7 mouse cellular contexts compared by ENCODE assay signal in genomic region chr3:88500655-88501365, GRCm38 (mm10). TPM values are rescaled to one million over a fixed set of nuclear protein-coding genes. Genes with fewer than 3 reads are reported as not detected.
DNase-seq lines count a peak whose midpoint lies in the region; ATAC-seq and TF ChIP-seq lines count a peak whose summit lies in the region.

No protein-coding gene starts in this region.

- no peaks in the 10 kb centered on the region for H3K36me3 ChIP-seq in lung, embryonic 16.5 days (ENCODE audit: control insufficient read depth, insufficient read depth, low read length)
- H3K36me3 ChIP-seq in kidney, embryonic 16.5 days (ENCODE audit: insufficient read depth, low read length) = no peaks in the 10 kb centered on the region
- H3K36me3 ChIP-seq in stomach, embryonic 14.5 days (ENCODE audit: control insufficient read depth, insufficient read depth, low read length) = peaks cover 3% of the 10 kb centered on the region; the same call in 1 of the 2 replicates

- 39% methylated on average over 4 of the region's 4 CpGs for WGBS in lung, embryonic 16.5 days
- WGBS in kidney, embryonic 16.5 days = 45% methylated on average over 4 of the region's 4 CpGs
- 54% methylated on average over 4 of the region's 4 CpGs for WGBS in stomach, embryonic 14.5 days

- H3K27ac ChIP-seq in lung, embryonic 16.5 days (ENCODE audit: low read length) = no peak overlapping the region
- peak overlapping the region; percentile 63 for H3K27ac ChIP-seq in embryonic fibroblast, embryonic 13.5 days (ENCODE audit: insufficient read depth, low read length)
- H3K27ac ChIP-seq in kidney, embryonic 16.5 days (ENCODE audit: low read length) = peak overlapping the region; percentile 79; the same call in 1 of the 2 replicates
- no peak overlapping the region for H3K27ac ChIP-seq in stomach, embryonic 14.5 days (ENCODE audit: low read length)

- no peak for DNase-seq in lung, postnatal 14 days
- DNase-seq in layer of hippocampus, postnatal 36 days = no peak

- peak overlapping the region; percentile 98 for H3K4me2 ChIP-seq in lung, embryonic 16.5 days (ENCODE audit: low read depth, low read length)
- H3K4me2 ChIP-seq in kidney, embryonic 16.5 days (replicated peaks; ENCODE audit: low read depth, low read length) = peak overlapping the region; percentile 96
- peak overlapping the region; percentile 99 for H3K4me2 ChIP-seq in stomach, embryonic 14.5 days (replicated peaks; ENCODE audit: low read depth, low read length)

- ATAC-seq in lung, embryonic 16.5 days (ENCODE audit: low read depth) = no peak
- 0 out of 2 replicates have a peak, but pooled peaks have one; percentile 5 for ATAC-seq in kidney, embryonic 16.5 days (ENCODE audit: low FRiP score, low TSS enrichment)
- ATAC-seq in stomach, embryonic 14.5 days (ENCODE audit: insufficient number of reproducible peaks, insufficient read depth, low FRiP score, low read depth) = no peak
- ATAC-seq in megakaryocyte-erythroid progenitor cell, adult 5-6 weeks (replicated peaks; ENCODE audit: low FRiP score, low TSS enrichment, poor library complexity, severe bottlenecking) = no peak

- TF ChIP-seq CTCF in embryonic fibroblast, embryonic 13.5 days (IDR thresholded peaks at IDR 0.05; ENCODE audit: borderline replicate concordance, insufficient read depth, low read length) = no peak

- no peak overlapping the region for H3K9ac ChIP-seq in lung, embryonic 16.5 days (ENCODE audit: low read length)
- peak overlapping the region; percentile 78 for H3K9ac ChIP-seq in kidney, embryonic 16.5 days (replicated peaks; ENCODE audit: low read length)
- H3K9ac ChIP-seq in stomach, embryonic 14.5 days (replicated peaks; ENCODE audit: low read depth, low read length) = no peak overlapping the region

- H3K4me3 ChIP-seq in lung, embryonic 16.5 days (ENCODE audit: low read length) = peak overlapping the region; percentile 82
- H3K4me3 ChIP-seq in embryonic fibroblast, embryonic 13.5 days (ENCODE audit: insufficient read depth, low read length) = peak overlapping the region; percentile 82
- peak overlapping the region; percentile 72; the same call in 1 of the 2 replicates for H3K4me3 ChIP-seq in kidney, embryonic 16.5 days (ENCODE audit: low read length)
- peak overlapping the region; percentile 0; the same call in 1 of the 2 replicates for H3K4me3 ChIP-seq in stomach, embryonic 14.5 days (ENCODE audit: low read depth, low read length)

- H3K27me3 ChIP-seq in lung, embryonic 16.5 days (ENCODE audit: control insufficient read depth, insufficient read depth, low read depth, low read length) = no peaks in the 10 kb centered on the region
- no peaks in the 10 kb centered on the region for H3K27me3 ChIP-seq in kidney, embryonic 16.5 days (ENCODE audit: insufficient read depth, low read length)
- no peaks in the 10 kb centered on the region for H3K27me3 ChIP-seq in stomach, embryonic 14.5 days (ENCODE audit: control insufficient read depth, insufficient read depth, low read length)

- no peaks in the 10 kb centered on the region for H3K9me3 ChIP-seq in lung, embryonic 16.5 days (ENCODE audit: control insufficient read depth, low read length)
- H3K9me3 ChIP-seq in kidney, embryonic 16.5 days (ENCODE audit: low read length) = no peaks in the 10 kb centered on the region
- H3K9me3 ChIP-seq in stomach, embryonic 14.5 days (ENCODE audit: control insufficient read depth, low read depth, low read length) = no peaks in the 10 kb centered on the region

- peaks cover 28% of the 10 kb centered on the region for H3K4me1 ChIP-seq in lung, embryonic 16.5 days (replicated peaks; ENCODE audit: control insufficient read depth, insufficient read depth, low read length)
- peaks cover 30% of the 10 kb centered on the region for H3K4me1 ChIP-seq in embryonic fibroblast, embryonic 13.5 days (ENCODE audit: control insufficient read depth, insufficient read depth, low read length)
- H3K4me1 ChIP-seq in kidney, embryonic 16.5 days (ENCODE audit: insufficient read depth, low read length) = peaks cover 46% of the 10 kb centered on the region
- H3K4me1 ChIP-seq in stomach, embryonic 14.5 days (ENCODE audit: control insufficient read depth, insufficient read depth, low read length) = peaks cover 22% of the 10 kb centered on the region; the same call in 1 of the 2 replicates

- TF ChIP-seq POLR2A in embryonic fibroblast, embryonic 13.5 days (IDR thresholded peaks at IDR 0.05; ENCODE audit: low read depth, low read length) = 0 out of 2 replicates have a peak, but pooled peaks have one; percentile 22

RNA-seq across cellular contexts. Expression of gene Lmna, which starts 8.9 kb away (rescaled TPM):
- 148 and 150 TPM in 2 replicates for polyA plus RNA-seq in lung, embryonic 16.5 days (2015; fragmentation: Nextera tagmentation; extraction: Ambion mirVana)
- 401 and 426 TPM in 2 replicates for polyA plus RNA-seq in embryonic fibroblast, embryonic 13.5 days (2011; ENCODE audit: insufficient read length, low read depth, missing spikeins)
- polyA plus RNA-seq in kidney, embryonic 16.5 days (2015; fragmentation: Nextera tagmentation; extraction: Ambion mirVana) = 89.9 and 100 TPM in 2 replicates
- 128 and 148 TPM in 2 replicates for polyA plus RNA-seq in stomach, embryonic 14.5 days (2014; fragmentation: Nextera tagmentation; extraction: Ambion mirVana)
- 43.0 and 61.7 TPM in 2 replicates for total RNA-seq in megakaryocyte-erythroid progenitor cell, adult 5-6 weeks (2014; fragmentation: Nextera tagmentation)
- 49.4 and 66.7 TPM in 2 replicates for total RNA-seq in megakaryocyte-erythroid progenitor cell, adult 5-6 weeks (2017)
- total RNA-seq in layer of hippocampus, postnatal 36 days (2021) = 10 to 100 TPM; 32.6 to 34.3 TPM

RNA-seq across cellular contexts. Expression of gene Mex3a, which starts 31.4 kb away (rescaled TPM):
- polyA plus RNA-seq in lung, embryonic 16.5 days (2015; fragmentation: Nextera tagmentation; extraction: Ambion mirVana) = 13.1 and 13.5 TPM in 2 replicates
- polyA plus RNA-seq in embryonic fibroblast, embryonic 13.5 days (2011; ENCODE audit: insufficient read length, low read depth, missing spikeins) = 25.7 and 33.6 TPM in 2 replicates
- polyA plus RNA-seq in kidney, embryonic 16.5 days (2015; fragmentation: Nextera tagmentation; extraction: Ambion mirVana) = 18.6 and 20.7 TPM in 2 replicates
- 25.2 and 26.3 TPM in 2 replicates for polyA plus RNA-seq in stomach, embryonic 14.5 days (2014; fragmentation: Nextera tagmentation; extraction: Ambion mirVana)
- total RNA-seq in megakaryocyte-erythroid progenitor cell, adult 5-6 weeks (2014; fragmentation: Nextera tagmentation) = 5.4 and 5.6 TPM in 2 replicates
- total RNA-seq in megakaryocyte-erythroid progenitor cell, adult 5-6 weeks (2017) = 3.3 and 7.8 TPM in 2 replicates
- 1 to 10 TPM; 4.0 to 4.4 TPM for total RNA-seq in layer of hippocampus, postnatal 36 days (2021)

RNA-seq across cellular contexts. Expression of gene Sema4a, which starts 39.8 kb away (rescaled TPM):
- 6.3 TPM in 2 replicates for polyA plus RNA-seq in lung, embryonic 16.5 days (2015; fragmentation: Nextera tagmentation; extraction: Ambion mirVana)
- polyA plus RNA-seq in embryonic fibroblast, embryonic 13.5 days (2011; ENCODE audit: insufficient read length, low read depth, missing spikeins) = 0.25 and 0.63 TPM in 2 replicates
- polyA plus RNA-seq in kidney, embryonic 16.5 days (2015; fragmentation: Nextera tagmentation; extraction: Ambion mirVana) = 19.6 and 25.3 TPM in 2 replicates
- 8.9 and 11.8 TPM in 2 replicates for polyA plus RNA-seq in stomach, embryonic 14.5 days (2014; fragmentation: Nextera tagmentation; extraction: Ambion mirVana)
- 2.6 and 4.1 TPM in 2 replicates for total RNA-seq in megakaryocyte-erythroid progenitor cell, adult 5-6 weeks (2014; fragmentation: Nextera tagmentation)
- total RNA-seq in megakaryocyte-erythroid progenitor cell, adult 5-6 weeks (2017) = 1.1 and 2.1 TPM in 2 replicates
- total RNA-seq in layer of hippocampus, postnatal 36 days (2021) = 10 to 100 TPM; 34.1 to 36.8 TPM

RNA-seq across cellular contexts. Expression of gene Rab25, which starts 47.3 kb away (rescaled TPM):
- 48.0 and 61.2 TPM in 2 replicates for polyA plus RNA-seq in lung, embryonic 16.5 days (2015; fragmentation: Nextera tagmentation; extraction: Ambion mirVana)
- not detected in 2 replicates for polyA plus RNA-seq in embryonic fibroblast, embryonic 13.5 days (2011; ENCODE audit: insufficient read length, low read depth, missing spikeins)
- polyA plus RNA-seq in kidney, embryonic 16.5 days (2015; fragmentation: Nextera tagmentation; extraction: Ambion mirVana) = 17.3 and 23.9 TPM in 2 replicates
- 57.0 and 67.9 TPM in 2 replicates for polyA plus RNA-seq in stomach, embryonic 14.5 days (2014; fragmentation: Nextera tagmentation; extraction: Ambion mirVana)
- total RNA-seq in megakaryocyte-erythroid progenitor cell, adult 5-6 weeks (2014; fragmentation: Nextera tagmentation) = not detected in 2 replicates
- 0.14 TPM in 1 of 2 replicates, not detected in the other for total RNA-seq in megakaryocyte-erythroid progenitor cell, adult 5-6 weeks (2017)
- total RNA-seq in layer of hippocampus, postnatal 36 days (2021) = under 1 TPM in 1 of 2 experiments, not detected in 1; 0.63 TPM

RNA-seq across cellular contexts. Expression of gene Lamtor2, which starts 52.1 kb away (rescaled TPM):
- polyA plus RNA-seq in lung, embryonic 16.5 days (2015; fragmentation: Nextera tagmentation; extraction: Ambion mirVana) = 169 and 183 TPM in 2 replicates
- polyA plus RNA-seq in embryonic fibroblast, embryonic 13.5 days (2011; ENCODE audit: insufficient read length, low read depth, missing spikeins) = 74.4 and 81.1 TPM in 2 replicates
- polyA plus RNA-seq in kidney, embryonic 16.5 days (2015; fragmentation: Nextera tagmentation; extraction: Ambion mirVana) = 189 and 207 TPM in 2 replicates
- 84.8 and 88.5 TPM in 2 replicates for polyA plus RNA-seq in stomach, embryonic 14.5 days (2014; fragmentation: Nextera tagmentation; extraction: Ambion mirVana)
- total RNA-seq in megakaryocyte-erythroid progenitor cell, adult 5-6 weeks (2014; fragmentation: Nextera tagmentation) = 36.4 and 68.6 TPM in 2 replicates
- 57.0 and 87.8 TPM in 2 replicates for total RNA-seq in megakaryocyte-erythroid progenitor cell, adult 5-6 weeks (2017)
- 100 to 1,000 TPM in 1 of 2 experiments, 10 to 100 TPM in 1; 91.0 to 111 TPM for total RNA-seq in layer of hippocampus, postnatal 36 days (2021)

Comparison
In these comparisons a context has a peak if more than half of its experiments do, and no peak if none do; other contexts are left out.
1. H3K27ac ChIP-seq: peak in embryonic fibroblast, embryonic 13.5 days (single experiment) and kidney, embryonic 16.5 days (single experiment); none in lung, embryonic 16.5 days (single experiment) and stomach, embryonic 14.5 days (single experiment).
2. H3K4me3 ChIP-seq: peak in every context shown above with its lines; median percentile 82 in lung, embryonic 16.5 days; 82 in embryonic fibroblast, embryonic 13.5 days; 72 in kidney, embryonic 16.5 days; 0 in stomach, embryonic 14.5 days.
3. Peak in every context shown above with its lines, with median percentiles within 50 percentile points of each other: H3K4me2 ChIP-seq.